Mouse (Mus musculus) stomach, embryonic 16.5 days (tissue): ENCODE measurements around the gene 1500011B03Rik. TPM values are rescaled to one million over a fixed set of nuclear protein-coding genes. Genes with fewer than 3 reads are reported as not detected.
A peak's percentile ranks its signal among the peaks of the same experiment; 100 is the strongest.

Experiments used
- ATAC-seq: fragments of 200-750 bp; cut with Nextera tagmentation; 2 replicates; pipeline ENCODE4 v1.8.0; 2017; ENCODE audit warnings: moderate number of reproducible peaks, moderate TSS enrichment; ENCODE audit not compliant: insufficient read depth, low FRiP score
- H3K27ac ChIP-seq: fragments of 300-500 bp; sonication (generic); 2 replicates; pipeline ENCODE4 v1.5.1; 2014; ENCODE audit warnings: low read length
- H3K27me3 ChIP-seq: fragments of 300-500 bp; sonication (generic); 2 replicates; pipeline ENCODE4 v1.6.1; 2014; ENCODE audit warnings: low read length, control low read depth, mixed read lengths; ENCODE audit not compliant: control insufficient read depth, insufficient read depth
- H3K36me3 ChIP-seq: fragments of 300-500 bp; sonication (generic); 2 replicates; pipeline ENCODE4 v1.6.1; 2014; ENCODE audit warnings: low read length; ENCODE audit not compliant: control insufficient read depth, insufficient read depth
- H3K4me1 ChIP-seq: fragments of 300-500 bp; sonication (generic); 2 replicates; pipeline ENCODE4 v1.6.1; 2014; ENCODE audit warnings: low read length, control low read depth, mixed read lengths; ENCODE audit not compliant: control insufficient read depth, insufficient read depth
- H3K4me2 ChIP-seq: fragments of 300-500 bp; sonication (generic); 2 replicates; pipeline ENCODE4 v1.6.1; 2014; ENCODE audit warnings: low read depth, low read length, mixed read lengths
- H3K4me3 ChIP-seq: fragments of 300-500 bp; sonication (generic); replicated peaks from 2 replicates; pipeline ENCODE4 v1.5.1; 2014; ENCODE audit warnings: mild to moderate bottlenecking, low read length
- H3K9ac ChIP-seq: fragments of 300-500 bp; sonication (generic); 2 replicates; pipeline ENCODE4 v1.6.1; 2014; ENCODE audit warnings: low read length
- H3K9me3 ChIP-seq: fragments of 300-500 bp; sonication (generic); replicated peaks from 2 replicates; pipeline ENCODE4 v1.6.1; 2016; ENCODE audit warnings: low read length, control low read depth; ENCODE audit not compliant: control insufficient read depth
- WGBS: fragments of 180-500 bp; shearing (Covaris S2); extraction: QIAGEN DNeasy Blood & Tissue Kit; methylation state at CpG from one replicate; pipeline ENCODE4 v1.1.7; 2014; 5-methylcytosine and 5-hydroxymethylcytosine counted together
- polyA plus RNA-seq: library from polyadenylated mRNA; unstranded; fragments of >200 nt; fragmentation: Nextera tagmentation; extraction: Ambion mirVana; gene quantifications from 2 replicates; pipeline ENCODE4 v1.2.1, GENCODE M21; 2015

The 1500011B03Rik gene
- polyA plus RNA-seq, 1 experiment from 2014 or later: 66.8 TPM

- Histone ChIP-seq H3K27me3 (no peaks in the 10 kb centered on the region), H3K9ac (no peak overlapping the region), H3K9me3 (no peaks in the 10 kb centered on the region), H3K4me1 (peaks cover 11% of the 10 kb centered on the region), H3K27ac (no peak overlapping the region), H3K4me3 (peak overlapping the region; percentile 40), H3K36me3 (0 out of 2 replicates have a peak, but pooled peaks cover 10% of the 10 kb centered on the region), H3K4me2 (peak overlapping the region; percentile 58)
- ATAC-seq: peak; percentile 44; the same call in 1 of the 2 replicates
- 16% methylated on average over 40 of the region's 40 CpGs for WGBS
Measured at GRCm38 (mm10) chr5:114796299-114797012, 26.8 kb downstream of the 1500011B03Rik start.

- H3K9ac ChIP-seq: no peak overlapping the region
- WGBS: 74% methylated on average over 9 of the region's 9 CpGs
- no peaks in the 10 kb centered on the region for H3K9me3 ChIP-seq
- H3K27me3 ChIP-seq: no peaks in the 10 kb centered on the region
- no peak overlapping the region for H3K4me2 ChIP-seq
- H3K4me3 ChIP-seq: no peak overlapping the region
- H3K36me3 ChIP-seq: peaks cover 11% of the 10 kb centered on the region; the same call in 1 of the 2 replicates
- H3K27ac ChIP-seq: no peak overlapping the region
- no peak for ATAC-seq
- H3K4me1 ChIP-seq: peaks cover 7% of the 10 kb centered on the region
Measured at GRCm38 (mm10) chr5:114795653-114796052, 27.6 kb downstream of the 1500011B03Rik start.

GRCm38 (mm10) chr5:114795231-114795630 is 28.0 kb downstream of the 1500011B03Rik start:
- no peak overlapping the region for H3K4me2 ChIP-seq
- no peak overlapping the region for H3K9ac ChIP-seq
- 49% methylated on average over 9 of the region's 9 CpGs for WGBS
- no peak overlapping the region for H3K4me3 ChIP-seq
- H3K4me1 ChIP-seq: peaks cover 7% of the 10 kb centered on the region
- H3K9me3 ChIP-seq: no peaks in the 10 kb centered on the region
- no peaks in the 10 kb centered on the region for H3K27me3 ChIP-seq
- H3K27ac ChIP-seq: no peak overlapping the region
- H3K36me3 ChIP-seq: peaks cover 11% of the 10 kb centered on the region; the same call in 1 of the 2 replicates
- no peak for ATAC-seq

- H3K27ac ChIP-seq: no peak overlapping the region
- no peak for ATAC-seq
- H3K4me1 ChIP-seq: peaks cover 7% of the 10 kb centered on the region
Measured at GRCm38 (mm10) chr5:114794609-114795008, 28.7 kb downstream of the 1500011B03Rik start.

GRCm38 (mm10) chr5:114793317-114793716 is 30.0 kb downstream of the 1500011B03Rik start:
- Histone ChIP-seq H3K4me1 (peaks cover 7% of the 10 kb centered on the region), H3K9me3 (no peaks in the 10 kb centered on the region), H3K36me3 (peaks cover 16% of the 10 kb centered on the region; the same call in 1 of the 2 replicates), H3K27me3 (no peaks in the 10 kb centered on the region), H3K9ac (no peak overlapping the region), H3K27ac (no peak overlapping the region), H3K4me2 (no peak overlapping the region), H3K4me3 (no peak overlapping the region)
- 59% methylated on average over 7 of the region's 7 CpGs for WGBS
- ATAC-seq: no peak

More at GRCm38 (mm10) chr5:114794609-114795008, 28.7 kb downstream of the 1500011B03Rik start:
- Histone ChIP-seq H3K4me3 (no peak overlapping the region), H3K9ac (no peak overlapping the region), H3K9me3 (no peaks in the 10 kb centered on the region), H3K27me3 (no peaks in the 10 kb centered on the region), H3K4me2 (no peak overlapping the region), H3K36me3 (peaks cover 11% of the 10 kb centered on the region; the same call in 1 of the 2 replicates)
- WGBS: 72% methylated on average over 4 of the region's 4 CpGs

GRCm38 (mm10) chr5:114785196-114785595 is 38.1 kb downstream of the 1500011B03Rik start:
- 76% methylated on average over 5 of the region's 5 CpGs for WGBS
- H3K9me3 ChIP-seq: no peaks in the 10 kb centered on the region
- H3K4me1 ChIP-seq: peaks cover 6% of the 10 kb centered on the region; the same call in 1 of the 2 replicates
- 0 out of 2 replicates have a peak, but pooled peaks cover 12% of the 10 kb centered on the region for H3K36me3 ChIP-seq
- ATAC-seq: no peak
- no peak overlapping the region for H3K4me3 ChIP-seq
- H3K9ac ChIP-seq: no peak overlapping the region; the same call in 1 of the 2 replicates
- peak overlapping the region; percentile 56; the same call in 1 of the 2 replicates for H3K27ac ChIP-seq
- H3K27me3 ChIP-seq: no peaks in the 10 kb centered on the region
- H3K4me2 ChIP-seq: no peak overlapping the region

- Histone ChIP-seq H3K27ac (peak overlapping the region; percentile 56; the same call in 1 of the 2 replicates), H3K4me1 (peaks cover 6% of the 10 kb centered on the region; the same call in 1 of the 2 replicates)
Measured at GRCm38 (mm10) chr5:114784622-114785165, 38.6 kb downstream of the 1500011B03Rik start.

GRCm38 (mm10) chr5:114783405-114784163 is 39.7 kb downstream of the 1500011B03Rik start:
- 84% methylated on average over 12 of the region's 12 CpGs for WGBS
- H3K4me1 ChIP-seq: peaks cover 6% of the 10 kb centered on the region; the same call in 1 of the 2 replicates
- no peak overlapping the region for H3K4me2 ChIP-seq
- no peak overlapping the region for H3K27ac ChIP-seq
- H3K27me3 ChIP-seq: no peaks in the 10 kb centered on the region
- no peak for ATAC-seq
- no peak overlapping the region for H3K4me3 ChIP-seq
- H3K9ac ChIP-seq: no peak overlapping the region
- H3K9me3 ChIP-seq: no peaks in the 10 kb centered on the region
- H3K36me3 ChIP-seq: 0 out of 2 replicates have a peak, but pooled peaks cover 5% of the 10 kb centered on the region

More at GRCm38 (mm10) chr5:114784622-114785165, 38.6 kb downstream of the 1500011B03Rik start:
- Histone ChIP-seq H3K27me3 (no peaks in the 10 kb centered on the region), H3K4me3 (no peak overlapping the region), H3K36me3 (0 out of 2 replicates have a peak, but pooled peaks cover 12% of the 10 kb centered on the region), H3K4me2 (no peak overlapping the region), H3K9ac (no peak overlapping the region; the same call in 1 of the 2 replicates), H3K9me3 (no peaks in the 10 kb centered on the region)
- ATAC-seq: peak; percentile 41; the same call in 1 of the 2 replicates
- whole genome bisulfite sequencing: 56% methylated on average over 16 of the region's 16 CpGs
